Mouse (Mus musculus) myocyte (in vitro differentiated cells): ENCODE data around the gene Tspan9.

ENCODE experiments used
- MAX ChIP-seq: IDR thresholded peaks from one replicate; pipeline ENCODE4 v1.6.1; 2011; ENCODE audit warnings: low read depth, mild to moderate bottlenecking, control low read depth
- MYOG ChIP-seq, 3 experiments: IDR thresholded peaks; one replicate each; pipeline ENCODE4 v1.6.1; 2011; ENCODE audit warnings: control low read depth in 2 of 3, low read depth in 2 of 3, mild to moderate bottlenecking in 2 of 3; ENCODE audit not compliant: insufficient read length in 2 of 3, control insufficient read depth in 1 of 3, insufficient read depth in 1 of 3
- POLR2A ChIP-seq: IDR thresholded peaks from one replicate; pipeline ENCODE4 v1.6.1; 2011; ENCODE audit warnings: low read depth, mild to moderate bottlenecking, control low read depth, moderate library complexity; ENCODE audit not compliant: insufficient read length
- SRF ChIP-seq: IDR thresholded peaks from one replicate; pipeline ENCODE4 v1.6.1; 2011; ENCODE audit warnings: low read depth; ENCODE audit not compliant: control insufficient read depth, insufficient read length
- TCF12 ChIP-seq: IDR thresholded peaks from one replicate; pipeline ENCODE4 v1.6.1; 2011; ENCODE audit warnings: mild to moderate bottlenecking, control low read depth; ENCODE audit not compliant: poor library complexity, insufficient read depth, severe bottlenecking
- USF1 ChIP-seq: IDR thresholded peaks from one replicate; pipeline ENCODE4 v1.6.1; 2011; ENCODE audit warnings: low read depth, mild to moderate bottlenecking, control low read depth, moderate library complexity

- TF ChIP-seq TCF12, result no peak
- TF ChIP-seq USF1, result no peak
- TF ChIP-seq POLR2A, result no peak
- TF ChIP-seq MYOG (IDR thresholded peaks at IDR 0.05; ENCODE audit: control insufficient read depth in 1 of 3, insufficient read depth in 1 of 3, insufficient read length in 2 of 3, low read depth in 2 of 3), result no peak
- TF ChIP-seq MAX, result no peak
- TF ChIP-seq SRF, result no peak
Measured at GRCm38 (mm10) chr6:128129382-128129781, 14.0 kb downstream of the Tspan9 start.
